Mouse (Mus musculus): ENCODE results near the gene Immp2l.

Immp2l gene

GRCm38 (mm10) chr12:41417961-41418360, 394.1 kb downstream of the Immp2l start:
- in situ Hi-C loops (cut with MboI, MseI): no loop called here

GRCm38 (mm10) chr12:41425101-41425679, 401.3 kb downstream of the Immp2l start:
- in situ Hi-C loops (cut with MboI, MseI): no loop called here

GRCm38 (mm10) chr12:41427464-41427863, 403.6 kb downstream of the Immp2l start:
- in situ Hi-C loops (cut with MboI, MseI): no loop called here

- in situ Hi-C loops (cut with MboI, MseI): no loop called here
Observed at GRCm38 (mm10) chr12:41428806-41429205, 404.9 kb downstream of the Immp2l start.

GRCm38 (mm10) chr12:41436206-41436985, 412.5 kb downstream of the Immp2l start:
- in situ Hi-C loops (cut with MboI, MseI): no loop called here

- in situ Hi-C loops (cut with MboI, MseI): no loop called here
Observed at GRCm38 (mm10) chr12:41438446-41438845, 414.6 kb downstream of the Immp2l start.

- in situ Hi-C loops (cut with MboI, MseI): loop anchor here in 1 of 2 experiments (10.0 kb wide), 1 partner anchor 1516 kb away; no protein-coding TSS in a partner anchor
Observed at GRCm38 (mm10) chr12:41468374-41468991, 444.6 kb downstream of the Immp2l start.

- in situ Hi-C loops (cut with MboI, MseI): loop anchor here in 1 of 2 experiments (10.0 kb wide), 1 partner anchor 1516 kb away; no protein-coding TSS in a partner anchor
Observed at GRCm38 (mm10) chr12:41469096-41469801, 445.4 kb downstream of the Immp2l start.

GRCm38 (mm10) chr12:41481486-41481885, 457.6 kb downstream of the Immp2l start:
- in situ Hi-C loops (cut with MboI, MseI): loop anchor here (5.0 to 10.0 kb wide), 2 partner anchors 379 to 457 kb away; partner anchors contain the start of gene Immp2l (in 1 of the 2)

- in situ Hi-C loops (cut with MboI, MseI): loop anchor here (5.0 to 10.0 kb wide), 2 partner anchors 381 to 458 kb away; partner anchors contain the start of gene Immp2l (in 1 of the 2)
Observed at GRCm38 (mm10) chr12:41483091-41483592, 459.3 kb downstream of the Immp2l start.

- in situ Hi-C loops (cut with MboI, MseI): loop anchor here (5.0 to 10.0 kb wide), 2 partner anchors 382 to 459 kb away; partner anchors contain the start of gene Immp2l (in 1 of the 2)
Observed at GRCm38 (mm10) chr12:41483593-41484451, 459.9 kb downstream of the Immp2l start.

- in situ Hi-C loops (cut with MboI, MseI): loop anchor here (5.0 to 10.0 kb wide), 3 partner anchors 383 to 648 kb away; partner anchors contain the start of gene Immp2l (in 1 of the 2)
Observed at GRCm38 (mm10) chr12:41484689-41485511, 461.0 kb downstream of the Immp2l start.

- in situ Hi-C loops (cut with MboI, MseI): loop anchor here (5.0 to 10.0 kb wide), 2 partner anchors 461 to 648 kb away; partner anchors contain the start of gene Immp2l (in 1 of the 2)
Observed at GRCm38 (mm10) chr12:41485512-41486215, 461.8 kb downstream of the Immp2l start.

GRCm38 (mm10) chr12:41486331-41486730, 462.4 kb downstream of the Immp2l start, which contains the start of gene Lrrn3:
Lrrn3 (minus strand) TSS chr12:41486431.
- in situ Hi-C loops (cut with MboI, MseI): loop anchor here (5.0 to 10.0 kb wide), 2 partner anchors 462 to 649 kb away; partner anchors contain the start of gene Immp2l (in 1 of the 2)

- in situ Hi-C loops (cut with MboI, MseI): loop anchor here (5.0 to 10.0 kb wide), 2 partner anchors 462 to 650 kb away; partner anchors contain the start of gene Immp2l (in 1 of the 2)
Observed at GRCm38 (mm10) chr12:41487005-41487404, 463.1 kb downstream of the Immp2l start.

GRCm38 (mm10) chr12:41494620-41495019, 470.7 kb downstream of the Immp2l start:
- in situ Hi-C loops (cut with MboI, MseI): no loop called here

- in situ Hi-C loops (cut with MboI, MseI): no loop called here
Observed at GRCm38 (mm10) chr12:41500049-41500820, 476.3 kb downstream of the Immp2l start.

Data from T-helper 17 cell (primary cell).